Mouse (Mus musculus): ENCODE results near the gene Hip1r. TPM values are rescaled to one million over a fixed set of nuclear protein-coding genes. Genes with fewer than 3 reads are reported as not detected.

Hip1r gene
- polyA plus RNA-seq, 1 experiment: 3.8 TPM

- H3K4me1 ChIP-seq (ENCODE audit: control insufficient read depth, insufficient read depth, insufficient read length, low read length): peaks cover 17% of the 10 kb centered on the region
- H3K27ac ChIP-seq (replicated peaks; ENCODE audit: low read depth, low read length): no peak overlapping the region
- no peak overlapping the region for H3K4me3 ChIP-seq (ENCODE audit: insufficient read depth, low read depth, low read length)
Observed at GRCm38 (mm10) chr5:124026568-124026967, 53.1 kb downstream of the Hip1r start.

- Histone ChIP-seq H3K27ac (replicated peaks; ENCODE audit: low read depth, low read length) (no peak overlapping the region; the same call in 1 of the 2 replicates), H3K4me3 (ENCODE audit: insufficient read depth, low read depth, low read length) (no peak overlapping the region), H3K4me1 (ENCODE audit: control insufficient read depth, insufficient read depth, insufficient read length, low read length) (peaks cover 17% of the 10 kb centered on the region)
Observed at GRCm38 (mm10) chr5:124027702-124028470, 54.5 kb downstream of the Hip1r start.

DNA sequence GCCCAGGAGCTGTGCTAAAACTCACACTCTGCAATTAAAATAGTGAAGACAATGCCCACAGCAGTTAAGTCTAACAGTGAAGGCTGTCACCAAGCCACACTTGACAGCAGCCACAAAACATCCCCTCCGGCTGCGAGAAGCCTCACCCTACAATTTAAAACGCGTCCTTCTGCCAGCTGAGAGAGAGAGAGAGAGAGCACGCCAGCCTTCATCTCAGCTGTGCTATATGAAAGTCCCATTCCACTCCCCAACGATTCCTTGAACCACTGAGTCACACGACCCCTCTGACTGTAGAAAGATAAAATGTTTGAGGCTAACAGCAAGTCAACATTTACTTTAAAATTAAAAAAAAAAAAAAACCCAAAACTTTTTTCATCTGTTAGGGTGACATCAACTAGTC lies 55.3 kb downstream of the Hip1r start:
- Histone ChIP-seq H3K27ac (replicated peaks; ENCODE audit: low read depth, low read length) (no peak overlapping the region), H3K4me1 (ENCODE audit: control insufficient read depth, insufficient read depth, insufficient read length, low read length) (peaks cover 17% of the 10 kb centered on the region), H3K4me3 (ENCODE audit: insufficient read depth, low read depth, low read length) (no peak overlapping the region)

DNA sequence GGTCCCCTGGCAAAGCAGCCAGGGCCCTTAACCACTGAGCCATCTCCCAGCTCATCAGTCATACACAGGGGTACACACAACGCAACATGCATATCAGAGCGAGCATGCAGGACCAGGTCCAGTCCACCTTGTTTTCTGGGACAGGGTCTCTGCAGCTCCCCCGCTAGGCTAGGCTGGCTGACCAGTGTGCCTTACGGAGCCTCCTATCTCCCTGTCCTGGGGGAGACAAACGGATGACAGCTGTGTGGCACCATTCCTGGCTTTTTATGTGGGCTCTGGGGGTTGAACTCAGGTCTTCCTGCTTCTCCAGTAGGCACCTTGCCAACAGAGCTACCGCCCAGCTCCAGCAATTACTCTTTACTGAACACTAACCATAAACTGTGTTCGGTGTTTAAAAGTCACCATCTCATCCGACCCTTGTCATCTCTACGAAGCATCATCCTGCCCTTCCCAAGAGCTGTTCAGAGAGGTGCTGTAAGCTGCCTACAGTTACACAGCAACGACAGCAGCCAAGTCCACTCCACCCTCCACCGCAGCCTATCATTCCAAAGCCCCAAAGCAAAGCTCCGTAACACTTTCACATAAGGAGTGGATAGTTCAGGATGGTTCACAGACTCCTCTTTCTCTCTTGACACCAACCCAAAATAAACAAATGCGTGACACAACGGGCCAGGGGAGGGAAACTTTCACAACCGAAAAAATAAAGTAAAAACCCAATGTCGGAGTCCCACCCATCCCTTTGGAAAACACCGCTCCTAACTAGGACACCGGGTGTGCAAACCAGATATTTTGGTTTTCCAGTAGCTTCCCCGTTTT lies 56.0 kb downstream of the Hip1r start:
- H3K27ac ChIP-seq (replicated peaks; ENCODE audit: low read depth, low read length): no peak overlapping the region
- no peak overlapping the region for H3K4me3 ChIP-seq (ENCODE audit: insufficient read depth, low read depth, low read length)
- peaks cover 17% of the 10 kb centered on the region for H3K4me1 ChIP-seq (ENCODE audit: control insufficient read depth, insufficient read depth, insufficient read length, low read length)

- H3K27ac ChIP-seq (replicated peaks; ENCODE audit: low read depth, low read length): no peak overlapping the region
Observed at GRCm38 (mm10) chr5:124030386-124031067, 57.1 kb downstream of the Hip1r start.

DNA sequence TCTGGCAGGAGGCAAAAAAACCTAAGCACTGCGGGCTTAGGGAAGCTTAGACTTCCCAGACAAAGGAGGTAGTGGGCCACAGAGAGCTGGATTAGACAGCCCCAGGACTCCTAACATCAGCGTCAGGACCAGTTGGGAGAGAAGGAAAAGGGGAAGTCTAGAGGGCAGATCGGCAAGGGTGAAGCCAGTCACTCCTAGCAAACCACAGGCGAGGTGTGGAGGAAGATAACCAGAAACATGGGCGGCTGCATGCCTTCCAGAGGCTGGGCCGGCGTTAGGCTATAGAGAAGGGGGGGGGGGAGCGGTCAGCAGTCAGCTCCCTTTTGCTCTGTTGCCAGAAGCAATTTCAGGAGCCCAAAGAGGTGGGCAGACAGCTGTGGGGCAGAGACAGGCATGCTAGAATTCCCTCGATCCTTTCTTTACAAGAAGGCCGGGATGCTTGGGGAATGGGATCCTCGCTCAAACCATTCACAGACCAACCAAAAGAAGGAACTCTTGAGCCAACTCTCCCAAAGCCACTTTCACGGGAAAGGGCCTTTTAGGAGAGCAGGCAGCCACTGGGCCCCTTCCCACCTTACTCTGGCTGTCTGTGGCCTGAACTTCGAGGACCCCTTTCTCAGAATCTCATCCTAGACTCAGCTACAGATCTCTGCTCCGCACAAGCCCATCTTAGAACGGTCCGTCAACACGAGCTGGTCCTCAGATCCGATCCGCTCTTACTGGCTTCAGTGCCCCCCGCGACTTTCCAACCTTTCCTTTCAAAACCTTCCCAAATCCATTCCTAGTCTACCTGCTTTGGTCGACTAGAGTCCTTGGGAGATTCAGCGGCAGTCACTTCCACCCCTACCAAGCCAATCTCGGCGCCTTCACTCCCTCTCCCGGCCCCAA lies 57.9 kb downstream of the Hip1r start:
- Histone ChIP-seq H3K4me1 (ENCODE audit: control insufficient read depth, insufficient read depth, insufficient read length, low read length) (peaks cover 8% of the 10 kb centered on the region), H3K4me3 (ENCODE audit: insufficient read depth, low read depth, low read length) (peak overlapping the region; percentile 79), H3K27ac (replicated peaks; ENCODE audit: low read depth, low read length) (peak overlapping the region; percentile 50)

More at GRCm38 (mm10) chr5:124030386-124031067, 57.1 kb downstream of the Hip1r start:
- peak overlapping the region; percentile 79 for H3K4me3 ChIP-seq (ENCODE audit: insufficient read depth, low read depth, low read length)
- peaks cover 15% of the 10 kb centered on the region for H3K4me1 ChIP-seq (ENCODE audit: control insufficient read depth, insufficient read depth, insufficient read length, low read length)

DNA sequence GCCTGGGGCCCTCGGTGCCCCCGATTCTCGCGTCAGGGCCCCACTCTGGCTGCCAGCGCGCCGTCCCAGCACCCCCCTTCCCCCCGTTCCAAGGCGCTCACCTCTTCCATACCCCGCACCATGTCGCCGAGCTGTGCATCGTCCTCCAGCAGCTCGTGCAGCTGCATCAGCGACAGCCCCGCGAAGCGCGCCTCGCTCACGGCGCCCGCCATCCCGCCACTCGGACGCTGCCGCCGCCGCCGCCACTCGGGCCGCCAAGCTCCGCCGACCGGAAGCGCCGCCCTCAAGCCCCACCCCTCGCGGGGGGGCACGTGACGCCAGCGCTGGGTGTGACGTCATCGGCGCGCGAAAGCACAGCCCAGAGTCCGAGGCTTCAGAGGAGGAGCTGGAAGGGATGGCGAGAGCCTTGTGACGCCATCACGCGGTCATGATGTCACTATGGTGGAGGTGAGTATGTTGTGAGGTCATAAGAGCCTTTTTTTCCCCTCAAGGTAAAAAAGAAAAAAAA lies 58.6 kb downstream of the Hip1r start, which contains the start of gene Vps37b:
Vps37b (minus strand) TSS at position 270 of the 508 bp plus-strand sequence.
- Histone ChIP-seq H3K27ac (replicated peaks; ENCODE audit: low read depth, low read length) (peak within 1 kb of the TSS; percentile 50), H3K4me3 (ENCODE audit: insufficient read depth, low read depth, low read length) (peak within 1 kb of the TSS; percentile 79), H3K4me1 (ENCODE audit: control insufficient read depth, insufficient read depth, insufficient read length, low read length) (peaks cover 6% of the 10 kb centered on the region; the same call in 1 of the 2 replicates)

DNA sequence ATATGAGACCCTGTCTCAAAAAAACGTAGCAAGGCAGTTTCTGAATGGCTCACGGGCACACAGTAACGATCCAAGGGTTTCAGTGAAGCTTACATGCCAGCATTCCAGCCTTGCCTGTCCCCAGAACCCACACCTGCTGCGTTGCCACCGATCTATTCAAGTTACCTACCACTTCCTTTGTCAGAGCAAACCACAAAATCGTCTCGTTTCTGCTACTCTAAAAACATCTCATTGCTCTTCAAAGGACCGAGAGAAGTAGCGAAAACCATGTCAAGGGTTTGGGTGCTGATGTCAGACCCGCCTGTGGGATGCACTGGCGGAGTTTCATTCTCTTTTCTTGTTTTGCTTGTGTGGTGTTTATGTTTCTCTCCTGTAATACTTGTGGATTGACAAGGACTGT lies 61.0 kb downstream of the Hip1r start:
- Histone ChIP-seq H3K27ac (replicated peaks; ENCODE audit: low read depth, low read length) (no peak overlapping the region), H3K4me1 (ENCODE audit: control insufficient read depth, insufficient read depth, insufficient read length, low read length) (0 out of 2 replicates have a peak, but pooled peaks cover 2% of the 10 kb centered on the region), H3K4me3 (ENCODE audit: insufficient read depth, low read depth, low read length) (no peak overlapping the region)

- H3K4me3 ChIP-seq (ENCODE audit: insufficient read depth, low read depth, low read length): no peak overlapping the region
- no peak overlapping the region for H3K27ac ChIP-seq (replicated peaks; ENCODE audit: low read depth, low read length)
- no peaks in the 10 kb centered on the region for H3K4me1 ChIP-seq (ENCODE audit: control insufficient read depth, insufficient read depth, insufficient read length, low read length)
Observed at GRCm38 (mm10) chr5:124035406-124035805, 62.0 kb downstream of the Hip1r start.

DNA sequence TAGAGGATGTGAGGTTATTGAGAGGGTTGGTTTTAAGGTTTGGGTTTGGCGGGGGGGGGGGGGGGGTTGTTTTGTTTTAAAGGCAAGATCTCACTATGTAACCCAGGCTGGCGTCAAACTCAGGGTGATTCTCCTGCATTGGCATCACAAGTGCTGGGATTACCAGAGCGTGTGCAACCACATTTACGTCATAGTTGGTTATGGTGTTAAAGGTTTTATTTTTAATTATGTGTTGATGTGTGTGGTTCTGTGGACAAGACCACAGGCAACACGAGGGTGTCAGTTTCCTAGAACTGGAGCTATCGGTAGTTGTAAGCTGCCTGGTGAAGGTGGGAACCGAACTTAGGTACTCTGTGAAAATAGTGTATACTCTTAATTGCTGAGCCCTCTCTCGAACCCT lies 62.4 kb downstream of the Hip1r start:
- no peak overlapping the region for H3K27ac ChIP-seq (replicated peaks; ENCODE audit: low read depth, low read length)
- no peak overlapping the region for H3K4me3 ChIP-seq (ENCODE audit: insufficient read depth, low read depth, low read length)
- no peaks in the 10 kb centered on the region for H3K4me1 ChIP-seq (ENCODE audit: control insufficient read depth, insufficient read depth, insufficient read length, low read length)

DNA sequence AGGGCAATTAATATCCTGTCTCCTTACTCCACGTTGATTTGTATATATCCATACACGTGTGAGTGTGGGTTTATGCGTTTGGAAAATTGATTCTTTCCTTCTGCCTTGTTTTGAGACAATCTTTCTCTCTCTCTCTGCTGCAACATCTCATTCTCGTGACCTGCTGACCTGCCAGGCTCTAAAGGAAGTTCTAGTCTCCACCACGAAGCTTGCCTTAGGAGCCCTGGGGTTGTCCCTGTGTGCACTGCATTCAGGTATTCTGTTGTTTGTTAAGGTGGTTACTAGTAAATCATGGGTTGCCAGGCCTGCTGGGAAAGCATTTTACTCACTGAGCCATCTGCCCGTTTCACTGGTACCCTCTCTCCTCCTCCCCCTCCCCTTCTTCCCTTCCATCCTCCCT lies 62.9 kb downstream of the Hip1r start:
- Histone ChIP-seq H3K27ac (replicated peaks; ENCODE audit: low read depth, low read length) (no peak overlapping the region), H3K4me1 (ENCODE audit: control insufficient read depth, insufficient read depth, insufficient read length, low read length) (no peaks in the 10 kb centered on the region), H3K4me3 (ENCODE audit: insufficient read depth, low read depth, low read length) (no peak overlapping the region)

- no peaks in the 10 kb centered on the region for H3K4me1 ChIP-seq (ENCODE audit: control insufficient read depth, insufficient read depth, insufficient read length, low read length)
- H3K4me3 ChIP-seq (ENCODE audit: insufficient read depth, low read depth, low read length): no peak overlapping the region
- no peak overlapping the region for H3K27ac ChIP-seq (replicated peaks; ENCODE audit: low read depth, low read length)
Observed at GRCm38 (mm10) chr5:124036836-124037235, 63.4 kb downstream of the Hip1r start.

GRCm38 (mm10) chr5:124039602-124040001 lies 66.2 kb downstream of the Hip1r start:
- Histone ChIP-seq H3K4me1 (ENCODE audit: control insufficient read depth, insufficient read depth, insufficient read length, low read length) (peaks cover 3% of the 10 kb centered on the region; the same call in 1 of the 2 replicates), H3K27ac (replicated peaks; ENCODE audit: low read depth, low read length) (no peak overlapping the region), H3K4me3 (ENCODE audit: insufficient read depth, low read depth, low read length) (no peak overlapping the region)

DNA sequence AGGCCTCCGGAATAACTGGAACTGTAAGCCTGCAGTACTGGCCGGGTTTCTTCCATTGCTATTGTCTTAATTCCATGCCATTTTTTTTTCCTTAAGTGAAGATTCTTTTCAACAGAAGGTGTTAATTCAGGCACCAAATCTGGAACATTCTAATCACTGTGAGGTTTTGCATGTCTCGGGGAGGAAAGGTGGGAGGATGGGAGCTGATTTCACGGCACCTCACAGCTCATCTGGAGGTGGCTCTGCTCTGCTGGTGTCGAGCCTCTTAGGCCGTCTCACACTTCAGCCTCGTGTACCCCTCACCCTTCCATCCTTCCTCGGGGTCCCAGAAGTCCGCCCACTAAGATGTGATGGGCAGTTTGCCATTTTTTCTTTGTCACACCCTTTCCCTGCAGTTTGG lies 67.7 kb downstream of the Hip1r start:
- Histone ChIP-seq H3K27ac (replicated peaks; ENCODE audit: low read depth, low read length) (no peak overlapping the region), H3K4me3 (ENCODE audit: insufficient read depth, low read depth, low read length) (no peak overlapping the region), H3K4me1 (ENCODE audit: control insufficient read depth, insufficient read depth, insufficient read length, low read length) (peaks cover 3% of the 10 kb centered on the region; the same call in 1 of the 2 replicates)

Data from brown adipose tissue, adult 24 weeks (tissue).